Mouse (Mus musculus) limb, embryonic 14.5 days (tissue): ENCODE measurements around the gene Cldn7. TPM values are rescaled to one million over a fixed set of nuclear protein-coding genes. Genes with fewer than 3 reads are reported as not detected.

ENCODE experiments used
- ATAC-seq: fragments of 200-750 bp; cut with Nextera tagmentation; 2 replicates; pipeline ENCODE4 v1.8.0; 2017; ENCODE audit warnings: low read depth, moderate number of reproducible peaks, moderate TSS enrichment; ENCODE audit not compliant: low FRiP score
- DNase-seq: peaks from one replicate; pipeline ENCODE4 v3.0.0-alpha.2; 2015; ENCODE audit warnings: low spot score
- H3K27ac ChIP-seq: fragments of 300-500 bp; sonication (generic); replicated peaks from 2 replicates; pipeline ENCODE4 v1.5.1; 2014; ENCODE audit warnings: low read depth, mild to moderate bottlenecking, low read length, moderate library complexity, mixed read lengths
- H3K27me3 ChIP-seq: fragments of 300-500 bp; sonication (generic); 2 replicates; pipeline ENCODE4 v1.6.1; 2014; ENCODE audit warnings: low read length, mixed read lengths; ENCODE audit not compliant: control insufficient read depth, insufficient read depth
- H3K36me3 ChIP-seq: fragments of 300-500 bp; sonication (generic); 2 replicates; pipeline ENCODE4 v1.6.1; 2014; ENCODE audit warnings: mild to moderate bottlenecking, low read length, moderate library complexity, mixed read lengths; ENCODE audit not compliant: control insufficient read depth, insufficient read depth
- H3K4me1 ChIP-seq: fragments of 300-500 bp; sonication (generic); 2 replicates; pipeline ENCODE4 v1.6.1; 2014; ENCODE audit warnings: antibody characterized with exemption, low read length, mixed read lengths; ENCODE audit not compliant: control insufficient read depth, insufficient read depth
- H3K4me2 ChIP-seq: fragments of 300-500 bp; sonication (generic); replicated peaks from 2 replicates; pipeline ENCODE4 v1.6.1; 2014; ENCODE audit warnings: low read depth, mild to moderate bottlenecking, low read length, moderate library complexity; ENCODE audit not compliant: severe bottlenecking
- H3K4me3 ChIP-seq: fragments of 300-500 bp; sonication (generic); replicated peaks from 2 replicates; pipeline ENCODE4 v1.5.1; 2014; ENCODE audit warnings: low read length
- H3K9ac ChIP-seq: fragments of 300-500 bp; sonication (generic); 2 replicates; pipeline ENCODE4 v1.6.1; 2014; ENCODE audit warnings: mild to moderate bottlenecking, low read depth, low read length, moderate library complexity; ENCODE audit not compliant: severe bottlenecking
- H3K9me3 ChIP-seq: fragments of 300-500 bp; sonication (generic); 2 replicates; pipeline ENCODE4 v1.6.1; 2016; ENCODE audit warnings: low read length; ENCODE audit not compliant: control insufficient read depth
- POLR2A ChIP-seq: fragments of 200-500 bp; IDR thresholded peaks from 2 replicates; pipeline ENCODE4 v1.8.0; 2012; ENCODE audit warnings: inconsistent platforms, mild to moderate bottlenecking, moderate library complexity, borderline replicate concordance; ENCODE audit not compliant: insufficient read depth, insufficient read length; ENCODE audit errors: extremely low read depth
- WGBS: fragments of 180-500 bp; shearing (Covaris S2); extraction: QIAGEN DNeasy Blood & Tissue Kit; methylation state at CpG from one replicate; pipeline ENCODE4 v1.1.7; 2014; 5-methylcytosine and 5-hydroxymethylcytosine counted together
- polyA plus RNA-seq, 2 experiments: library from polyadenylated mRNA; depleted of rRNA in 1 of 2; stranded (reverse) in 1 of 2; unstranded in 1 of 2; fragments of >200 nt; fragmentation: Nextera tagmentation in 1 of 2; extraction: Ambion mirVana in 1 of 2; gene quantifications; 2 replicates each; pipeline versions ENCODE4 v1.2.1 to v1.2.3; 2012 to 2014

Gene Cldn7
- polyA plus RNA-seq, 2 experiments = 6.3 to 7.6 TPM

DNA sequence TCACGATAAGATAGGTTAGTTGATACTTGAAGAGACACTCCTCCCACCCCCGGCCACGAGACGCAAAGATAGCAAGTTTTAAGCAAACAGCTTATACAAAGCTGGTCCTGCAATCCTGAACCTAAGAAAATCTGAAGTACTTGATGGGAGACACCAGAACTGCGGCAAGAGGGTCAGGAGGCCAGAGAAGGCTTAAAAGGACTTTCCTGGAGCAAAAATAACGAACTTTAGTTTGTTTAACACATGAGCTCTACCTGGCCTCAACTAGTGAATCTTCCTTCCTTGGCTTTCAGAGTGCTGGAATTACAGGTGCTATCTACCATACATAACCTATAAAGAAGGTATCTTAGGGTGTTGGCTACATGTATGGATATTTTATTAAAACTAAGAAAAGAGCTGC lies 29.9 kb upstream of the Cldn7 start:
- no peak overlapping the region for H3K9ac ChIP-seq
- whole genome bisulfite sequencing = 17% methylated on average over 6 of the region's 6 CpGs
- H3K36me3 ChIP-seq = no peaks in the 10 kb centered on the region
- no peak for ATAC-seq
- no peaks in the 10 kb centered on the region for H3K9me3 ChIP-seq
- H3K4me3 ChIP-seq = peak overlapping the region; percentile 19
- peaks cover 26% of the 10 kb centered on the region for H3K4me1 ChIP-seq
- peak overlapping the region; percentile 47 for H3K4me2 ChIP-seq
- H3K27me3 ChIP-seq = no peaks in the 10 kb centered on the region
- no peak for DNase-seq
- no peak overlapping the region for H3K27ac ChIP-seq
- no peak for TF ChIP-seq POLR2A

DNA sequence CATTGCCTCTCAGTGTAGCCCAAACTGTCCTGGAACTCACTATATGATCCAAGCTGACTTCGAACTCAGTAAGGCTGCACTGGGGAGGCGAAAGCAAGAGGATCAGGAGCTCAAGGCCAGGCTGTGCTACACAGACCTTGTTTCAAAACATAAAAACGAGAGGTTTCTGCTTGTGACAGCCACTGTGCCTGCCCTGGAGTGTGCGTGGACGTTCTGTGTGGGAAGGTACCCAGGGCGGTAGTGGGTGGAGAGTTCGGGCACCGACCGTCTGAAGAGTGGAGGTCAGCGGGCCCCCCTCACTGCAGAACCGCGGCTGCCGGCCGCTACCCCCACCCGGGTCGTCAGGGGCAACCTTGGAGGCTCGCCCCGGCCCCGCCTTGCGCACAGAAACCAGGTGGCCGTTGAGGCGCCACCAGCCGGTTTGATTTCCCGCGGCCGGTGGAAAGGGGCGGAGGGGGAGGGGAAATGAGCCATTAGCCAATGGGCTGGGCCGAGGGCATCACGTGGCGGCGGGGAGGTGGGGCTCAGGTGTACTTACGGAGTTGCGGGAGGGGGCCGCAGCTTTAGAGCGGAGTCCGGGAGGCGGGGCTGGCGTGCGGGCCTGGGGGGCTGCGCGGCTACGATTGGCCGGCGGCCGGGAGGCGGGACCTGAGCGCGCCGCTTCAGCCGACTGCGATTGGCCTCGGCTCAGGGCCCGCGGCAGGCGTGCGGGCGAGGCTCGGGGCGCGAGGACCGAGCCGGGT lies 29.3 kb upstream of the Cldn7 start, which contains the start of gene Ybx2:
Gene Ybx2, plus strand, starts transcription at position 660 of the 743 bp plus-strand sequence.
- DNase-seq (peak; percentile 93), ATAC-seq (peak; percentile 91)
- H3K4me2 ChIP-seq = peak within 1 kb of the TSS; percentile 100
- no peaks in the 10 kb centered on the region for H3K9me3 ChIP-seq
- TF ChIP-seq POLR2A = no peak
- H3K4me3 ChIP-seq = peak within 1 kb of the TSS; percentile 65
- peaks cover 26% of the 10 kb centered on the region for H3K4me1 ChIP-seq
- peak within 1 kb of the TSS; percentile 65 for H3K9ac ChIP-seq
- no peaks in the 10 kb centered on the region for H3K27me3 ChIP-seq
- 1% methylated on average over 31 of the region's 62 CpGs for WGBS
- no peak within 1 kb of the TSS for H3K27ac ChIP-seq
- H3K36me3 ChIP-seq = no peaks in the 10 kb centered on the region

DNA sequence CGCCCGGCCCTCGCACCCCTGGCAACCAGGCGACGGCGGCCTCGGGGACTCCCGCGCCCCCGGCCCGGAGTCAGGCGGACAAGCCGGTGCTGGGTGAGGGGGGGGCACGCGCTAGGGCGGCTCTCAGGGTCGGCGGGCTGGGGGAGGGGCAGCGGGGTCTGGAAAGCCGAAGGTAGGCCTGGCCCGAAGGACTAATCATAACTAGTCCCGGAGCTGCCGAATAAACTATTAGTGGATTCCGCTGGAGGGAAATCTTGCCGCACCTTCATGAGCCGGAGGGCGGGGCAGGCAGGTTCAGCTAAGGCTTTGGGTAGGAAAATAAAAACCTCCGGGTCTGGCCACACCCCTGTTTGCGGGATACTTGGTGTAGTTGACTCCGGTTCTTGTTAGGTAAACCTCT lies 28.4 kb upstream of the Cldn7 start:
- no peak overlapping the region for H3K27ac ChIP-seq
- no peaks in the 10 kb centered on the region for H3K27me3 ChIP-seq
- H3K36me3 ChIP-seq = no peaks in the 10 kb centered on the region
- H3K4me2 ChIP-seq = peak overlapping the region; percentile 100
- no peaks in the 10 kb centered on the region for H3K9me3 ChIP-seq
- no peak for DNase-seq
- peaks cover 26% of the 10 kb centered on the region for H3K4me1 ChIP-seq
- peak overlapping the region; percentile 65 for H3K4me3 ChIP-seq
- peak overlapping the region; percentile 65 for H3K9ac ChIP-seq
- no peak for ATAC-seq
- TF ChIP-seq POLR2A = no peak
- under 1% methylated on average over 23 of the region's 30 CpGs for WGBS

DNA sequence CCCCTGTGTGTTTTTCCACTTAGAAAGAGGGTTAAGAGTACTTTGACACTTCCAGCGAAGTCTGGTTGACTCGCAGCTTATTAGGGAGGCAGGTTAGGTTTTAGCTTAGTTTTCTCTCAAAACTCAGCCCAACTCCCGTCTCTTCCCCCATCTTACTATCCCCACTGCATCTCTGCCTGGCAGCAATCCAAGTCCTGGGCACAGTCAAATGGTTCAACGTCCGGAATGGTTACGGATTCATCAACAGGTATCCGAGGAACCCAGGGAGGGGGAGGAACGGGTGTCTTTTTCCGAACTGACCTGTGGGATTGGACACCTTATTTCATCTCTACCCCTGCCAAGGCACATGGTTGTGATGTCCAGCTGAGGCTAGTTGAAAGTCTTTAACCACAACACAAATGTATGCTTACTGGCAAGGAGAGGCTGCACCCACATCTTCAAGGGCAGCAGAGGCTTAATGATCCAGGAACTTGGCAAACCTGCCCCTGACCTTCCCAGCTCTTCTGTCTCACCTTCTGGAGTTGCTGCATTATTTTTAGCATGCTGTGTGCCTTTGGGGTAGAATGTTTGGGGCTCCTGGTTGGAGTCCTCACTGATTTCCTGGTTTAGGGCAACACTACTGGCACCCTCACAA lies 27.7 kb upstream of the Cldn7 start:
- Histone ChIP-seq H3K4me2 (peak overlapping the region; percentile 100), H3K9ac (peak overlapping the region; percentile 65; the same call in 1 of the 2 replicates), H3K36me3 (peaks cover under 1% of the 10 kb centered on the region), H3K27ac (no peak overlapping the region), H3K4me1 (peaks cover 26% of the 10 kb centered on the region), H3K27me3 (no peaks in the 10 kb centered on the region), H3K9me3 (no peaks in the 10 kb centered on the region), H3K4me3 (peak overlapping the region; percentile 65)
- WGBS = 33% methylated on average over 9 of the region's 9 CpGs
- DNase-seq (no peak), ATAC-seq (no peak)
- no peak for TF ChIP-seq POLR2A

DNA sequence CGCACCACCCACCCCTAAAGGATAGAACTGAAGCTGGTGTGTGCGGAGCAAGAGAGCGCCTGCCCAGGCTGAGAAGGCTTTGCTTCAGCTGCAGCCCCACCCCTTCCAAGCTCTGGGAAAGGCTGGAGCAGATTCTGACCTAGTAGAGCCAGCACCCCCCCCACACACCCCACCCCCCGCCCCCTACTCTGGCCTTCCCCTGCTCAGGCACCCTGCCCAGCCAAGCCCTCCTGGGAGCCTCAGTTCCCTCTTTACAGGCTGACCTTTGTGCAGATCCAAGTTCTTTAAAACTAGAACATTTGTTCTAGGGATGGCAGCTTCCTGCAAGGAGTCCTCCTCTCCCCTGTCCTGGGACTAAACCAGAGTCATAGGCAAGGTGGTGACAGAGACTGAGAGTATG lies 27.2 kb upstream of the Cldn7 start:
- 0 out of 2 replicates have a peak overlapping the region, but pooled peaks have one; percentile 10 for H3K4me2 ChIP-seq
- peaks cover 26% of the 10 kb centered on the region for H3K4me1 ChIP-seq
- no peaks in the 10 kb centered on the region for H3K27me3 ChIP-seq
- WGBS = 48% methylated on average over 4 of the region's 4 CpGs
- H3K4me3 ChIP-seq = no peak overlapping the region
- no peak overlapping the region for H3K9ac ChIP-seq
- ATAC-seq (no peak), DNase-seq (no peak)
- no peak for TF ChIP-seq POLR2A
- H3K9me3 ChIP-seq = no peaks in the 10 kb centered on the region
- no peak overlapping the region for H3K27ac ChIP-seq
- H3K36me3 ChIP-seq = peaks cover 3% of the 10 kb centered on the region
